Mouse (Mus musculus) R1 (cell line): ENCODE measurements at regions not wholly inside any gene's neighbourhood (a gene's known extent, or its start where the extent isn't known, plus 50 kb on each side); places are given as distances from the start of the nearest gene placed in this dataset.

Source experiments
- DNase-seq: peaks from one replicate; pipeline ENCODE4 v3.0.0-alpha.2; 2018; ENCODE audit warnings: low read depth, low spot score

- peak; percentile 93 for DNase-seq
Observed at GRCm38 (mm10) chrX:13014051-13014450, 57.2 kb upstream of the Usp9x start.

- peak; percentile 59 for DNase-seq
Observed at GRCm38 (mm10) chrX:13013086-13013485, 58.2 kb upstream of the Usp9x start.

GRCm38 (mm10) chrX:12990777-12991176, 80.5 kb upstream of the Usp9x start:
- no peak for DNase-seq

- DNase-seq: peak; percentile 22
Observed at GRCm38 (mm10) chrX:12977676-12978075, 93.6 kb upstream of the Usp9x start.

- no peak for DNase-seq
Observed at GRCm38 (mm10) chrX:12968979-12969746, 102.1 kb upstream of the Usp9x start.

GRCm38 (mm10) chrX:12959467-12960314, 111.6 kb upstream of the Usp9x start:
- peak; percentile 43 for DNase-seq

GRCm38 (mm10) chrX:12958873-12959272, 112.4 kb upstream of the Usp9x start:
- DNase-seq: no peak

GRCm38 (mm10) chrX:12950928-12951660, 120.2 kb upstream of the Usp9x start:
- DNase-seq: no peak

- DNase-seq: peak; percentile 57
Observed at GRCm38 (mm10) chrX:12942451-12942850, 128.8 kb upstream of the Usp9x start.

GRCm38 (mm10) chrX:12936406-12937172, 134.7 kb upstream of the Usp9x start:
- peak; percentile 59 for DNase-seq

GRCm38 (mm10) chrX:12933294-12933807, 137.9 kb upstream of the Usp9x start:
- DNase-seq: no peak

- DNase-seq: no peak
Observed at GRCm38 (mm10) chrX:12930242-12930641, 141.1 kb upstream of the Usp9x start.

- DNase-seq: peak; percentile 59
Observed at GRCm38 (mm10) chrX:12927797-12928589, 143.3 kb upstream of the Usp9x start.

- peak; percentile 69 for DNase-seq
Observed at GRCm38 (mm10) chrX:12924705-12925644, 146.3 kb upstream of the Usp9x start.

- DNase-seq: peak; percentile 67
Observed at GRCm38 (mm10) chrX:12919576-12919975, 151.7 kb upstream of the Usp9x start.

GRCm38 (mm10) chrX:12917105-12917504, 154.2 kb upstream of the Usp9x start:
- DNase-seq: peak; percentile 62

GRCm38 (mm10) chrX:12916684-12917083, 154.6 kb upstream of the Usp9x start:
- DNase-seq: peak; percentile 22

GRCm38 (mm10) chrX:12900256-12900655, 138.4 kb upstream of the Med14 start:
- DNase-seq: no peak

- DNase-seq: no peak
Observed at GRCm38 (mm10) chrX:12891468-12891867, 129.6 kb upstream of the Med14 start.
